Mouse (Mus musculus): ENCODE data around the gene Lrrc40.
"Not testable (repeated sequence)": the region's sequence is repeated elsewhere in the genome, so short reads cannot be mapped to it uniquely, and the experiment has no call there.

The Lrrc40 gene

DNA sequence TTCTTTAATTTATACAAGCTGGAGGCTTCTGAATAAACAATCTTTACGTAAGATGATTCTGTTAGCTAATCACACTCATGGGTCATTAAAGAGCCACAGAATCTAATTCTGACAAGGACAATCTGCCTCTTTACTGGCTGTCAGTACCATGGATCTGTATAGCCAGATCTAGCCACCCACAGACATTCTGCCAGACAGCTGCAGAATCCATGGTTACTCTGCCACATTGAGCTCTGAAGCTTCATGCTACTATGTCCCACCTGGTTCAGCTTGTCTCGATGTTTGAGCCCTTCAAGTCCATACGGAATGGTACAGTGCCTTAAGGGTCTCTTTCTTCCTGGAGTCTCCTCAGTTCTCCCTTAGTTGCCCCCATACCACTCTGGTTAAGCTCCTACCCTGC, 55.1 kb downstream of the Lrrc40 start:
- DNase-seq (ENCODE audit: low spot score) = no peak

DNA sequence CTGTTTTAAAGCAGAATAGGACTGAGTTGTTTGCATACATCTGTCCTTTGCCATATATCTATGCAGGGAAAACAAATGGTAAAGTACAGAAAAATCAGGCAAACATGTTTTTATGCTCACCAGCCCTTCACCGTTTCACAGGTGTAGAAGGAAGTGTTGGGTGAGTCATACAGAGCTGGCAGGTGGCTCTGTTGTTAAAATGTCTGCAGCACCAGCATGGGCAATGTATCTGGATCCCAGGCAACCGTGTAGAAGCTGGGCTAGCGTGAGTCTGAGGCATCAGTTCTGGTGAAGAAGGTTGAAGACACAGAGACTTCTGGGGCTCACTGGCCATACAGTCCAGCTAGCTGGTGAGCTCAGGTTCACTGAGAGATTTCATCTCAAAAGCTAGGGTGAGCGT, 57.5 kb downstream of the Lrrc40 start:
- DNase-seq (ENCODE audit: low spot score) = no peak

DNA sequence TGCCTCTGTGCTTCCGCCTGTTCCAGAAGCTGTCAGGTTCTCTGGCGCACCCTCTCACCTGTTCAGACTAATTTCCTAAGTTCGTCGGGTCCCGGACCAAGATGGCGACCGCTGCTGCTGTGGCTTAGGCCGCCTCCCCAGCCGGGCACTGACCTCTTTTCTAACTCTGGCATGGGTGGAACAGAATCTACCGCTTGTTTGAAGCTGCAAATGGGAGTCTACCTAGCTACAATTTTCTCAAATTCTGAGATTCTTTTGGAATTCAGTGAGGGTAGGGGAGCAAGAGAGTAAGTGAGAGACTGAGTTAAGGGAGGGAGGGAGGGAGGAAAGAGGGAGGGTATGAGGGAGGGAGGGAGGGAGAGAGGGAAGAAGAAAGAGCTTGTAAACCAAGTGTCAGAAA, 65.6 kb downstream of the Lrrc40 start:
- not testable (repeated sequence) for DNase-seq (ENCODE audit: low spot score)

DNA sequence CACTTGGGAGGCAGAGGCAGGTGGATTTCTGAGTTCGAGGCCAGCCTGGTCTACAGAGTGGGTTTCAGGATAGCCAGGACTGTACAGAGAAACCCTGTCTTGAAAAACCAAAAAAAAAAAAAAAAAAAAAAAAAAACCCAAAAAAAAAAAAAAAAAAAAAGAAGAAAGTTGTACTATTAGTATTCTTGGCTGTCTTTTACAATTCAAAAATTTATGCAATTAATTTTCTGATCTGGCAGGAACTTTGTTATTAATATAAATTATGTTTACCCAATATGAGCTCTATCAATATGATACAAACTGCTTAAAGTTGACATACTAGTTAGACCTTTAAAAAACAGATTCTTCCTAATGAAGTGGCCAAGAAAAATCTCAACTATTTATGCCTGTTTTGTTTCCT, 66.1 kb downstream of the Lrrc40 start:
- not testable (repeated sequence) for DNase-seq (ENCODE audit: low spot score)

DNA sequence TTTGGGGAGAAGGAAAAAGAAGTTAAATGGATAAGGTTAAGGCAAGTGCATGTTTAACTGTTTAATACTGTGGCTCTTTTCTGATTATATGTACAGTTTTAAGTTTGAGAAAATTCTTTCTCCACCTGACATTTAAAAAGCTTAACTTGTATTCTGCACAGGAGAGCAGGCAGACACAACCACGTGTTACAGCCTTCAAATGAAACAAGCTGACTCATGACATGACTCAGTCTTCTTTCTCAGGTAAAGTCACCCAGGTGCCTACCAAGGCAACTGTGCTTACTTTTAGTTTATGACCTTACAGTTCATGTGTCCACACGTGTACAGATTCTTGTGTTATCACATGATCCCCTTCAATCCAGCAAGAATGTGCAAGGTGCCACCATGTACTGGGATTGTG, 67.0 kb downstream of the Lrrc40 start:
- DNase-seq (ENCODE audit: low spot score) = no peak

DNA sequence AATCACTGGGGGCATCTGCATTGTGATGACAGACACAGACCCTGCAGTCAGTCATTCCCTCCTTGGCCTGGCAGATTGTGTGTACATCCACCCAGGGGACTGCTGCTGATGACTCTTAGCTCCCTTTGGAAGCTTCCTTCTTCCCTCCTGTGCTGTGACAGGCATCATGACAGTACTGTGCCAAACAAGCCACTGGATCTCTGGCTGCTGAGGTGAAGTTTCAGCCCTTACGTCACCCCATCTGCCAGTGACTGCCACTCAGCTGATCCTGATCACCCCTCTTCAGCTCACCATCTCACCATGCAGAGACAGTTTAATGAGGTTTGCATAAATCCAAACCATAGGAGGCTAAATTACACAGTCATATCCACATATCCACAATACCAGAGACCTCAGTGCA, 68.8 kb downstream of the Lrrc40 start:
- DNase-seq (ENCODE audit: low spot score) = no peak
